Mouse (Mus musculus): Measurements from ENCODE around the gene Rchy1. TPM values are rescaled to one million over a fixed set of nuclear protein-coding genes. Genes with fewer than 3 reads are reported as not detected.
A peak's percentile ranks its signal among the peaks of the same experiment; 100 is the strongest.

Gene Rchy1
- total RNA-seq (2022): 10 to 100 TPM; 75.8 to 88.3 (median 80.6) TPM

GRCm38 (mm10) chr5:91962639-91963440 is at the start of gene Rchy1:
Rchy1 (minus strand) TSS chr5:91963068.
- DNase-seq: peak; percentile 97

GRCm38 (mm10) chr5:92011756-92012155 is 48.9 kb upstream of the Rchy1 start:
- DNase-seq: no peak

GRCm38 (mm10) chr5:92009827-92010226 is 47.0 kb upstream of the Rchy1 start:
- no peak for DNase-seq

GRCm38 (mm10) chr5:92003011-92003410 is 40.1 kb upstream of the Rchy1 start:
- DNase-seq: no peak

- no peak for DNase-seq
These were observed 37.9 kb upstream of the Rchy1 start for GRCm38 (mm10) chr5:92000770-92001169.

GRCm38 (mm10) chr5:91994546-91994945 is 31.7 kb upstream of the Rchy1 start:
- no peak for DNase-seq

- no peak for DNase-seq
These were observed 30.2 kb upstream of the Rchy1 start for GRCm38 (mm10) chr5:91993061-91993460.

- DNase-seq: no peak
These were observed 28.5 kb upstream of the Rchy1 start for GRCm38 (mm10) chr5:91991191-91991937.

- no peak for DNase-seq
These were observed 26.4 kb upstream of the Rchy1 start for GRCm38 (mm10) chr5:91989261-91989660.

- DNase-seq: no peak
These were observed 24.9 kb upstream of the Rchy1 start for GRCm38 (mm10) chr5:91987799-91988198.

- DNase-seq: no peak
These were observed 24.4 kb upstream of the Rchy1 start, which contains the start of gene Odaph for GRCm38 (mm10) chr5:91987236-91987635. Odaph (plus strand) TSS chr5:91987475.

- DNase-seq: no peak
These were observed 22.9 kb upstream of the Rchy1 start for GRCm38 (mm10) chr5:91985721-91986120.

GRCm38 (mm10) chr5:91983490-91983889 is 20.6 kb upstream of the Rchy1 start:
- DNase-seq: no peak

- no peak for DNase-seq
These were observed 18.4 kb upstream of the Rchy1 start for GRCm38 (mm10) chr5:91981176-91981840.

- DNase-seq: no peak
These were observed 14.5 kb upstream of the Rchy1 start for GRCm38 (mm10) chr5:91977397-91977770.

GRCm38 (mm10) chr5:91976566-91977396 is 13.9 kb upstream of the Rchy1 start:
- no peak for DNase-seq

- DNase-seq: no peak
These were observed 12.9 kb upstream of the Rchy1 start for GRCm38 (mm10) chr5:91975758-91976157.

- no peak for DNase-seq
These were observed 11.1 kb upstream of the Rchy1 start for GRCm38 (mm10) chr5:91974002-91974401.

- DNase-seq: no peak
These were observed 9.2 kb upstream of the Rchy1 start for GRCm38 (mm10) chr5:91972046-91972445.

GRCm38 (mm10) chr5:91962259-91962638 is 619 bp downstream of the Rchy1 start:
- DNase-seq: peak; percentile 69

- no peak for DNase-seq
These were observed 1.5 kb downstream of the Rchy1 start for GRCm38 (mm10) chr5:91961370-91961769.

GRCm38 (mm10) chr5:91960606-91961254 is 2.1 kb downstream of the Rchy1 start:
- peak; percentile 15 for DNase-seq

All from adrenal gland, adult 8-10 months (tissue).